Mouse (Mus musculus) urinary bladder, postnatal 4 days (tissue): ENCODE results near the gene Lamtor4.

Source experiments
- DNase-seq, 2 experiments: peaks; one replicate each; pipeline ENCODE4 v3.0.0; 2021 to 2022; ENCODE audit warnings: low spot score in 2 of 2

The Lamtor4 gene

DNA sequence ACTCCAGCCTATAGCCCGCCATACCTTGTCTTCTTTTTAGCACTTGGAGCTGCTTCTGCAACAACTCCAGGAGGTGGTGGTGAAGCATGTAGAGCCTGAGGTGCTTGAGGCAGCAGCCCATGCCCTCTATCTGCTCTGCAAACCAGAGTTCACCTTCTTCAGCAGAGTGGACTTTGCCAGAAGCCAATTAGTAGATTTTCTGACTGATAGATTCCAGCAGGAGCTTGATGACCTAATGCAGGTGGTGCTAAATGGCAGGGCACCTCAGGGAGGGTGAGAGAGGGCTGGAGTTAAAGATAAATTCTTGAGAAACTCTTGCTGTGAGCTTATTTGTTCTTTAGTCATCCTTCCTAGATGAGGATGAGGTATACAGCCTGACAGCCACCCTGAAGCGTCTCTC is 44.3 kb downstream of the Lamtor4 start:
- DNase-seq, result no peak
